29 mouse cellular contexts compared by ENCODE assay signal in the genomic region with DNA sequence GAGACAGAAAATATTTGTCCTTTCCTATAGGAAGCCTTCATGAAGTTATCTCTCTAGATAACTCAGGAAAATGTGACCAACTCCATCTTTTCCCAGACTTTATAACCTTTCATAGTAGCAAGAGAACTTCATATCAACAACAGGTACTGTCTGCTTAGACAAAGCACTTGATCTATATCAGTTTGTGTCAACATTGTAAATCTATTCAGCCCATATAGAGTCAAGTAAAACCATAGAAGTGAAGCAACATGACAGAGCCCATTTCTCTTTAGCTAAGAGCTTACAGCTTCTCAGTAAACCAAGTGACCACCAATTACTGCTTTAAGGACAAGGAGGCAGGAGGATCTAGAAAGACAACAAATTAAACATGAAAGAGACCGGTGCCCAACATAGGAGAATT.
"Had no signal": no experiment of that assay in that cellular context is flagged by ENCODE, and none has a peak within 500 bp of the region (broad histone marks: within the 10 kb centered on the region; RNA-seq: fewer than 3 reads in every experiment).

No protein-coding gene starts in this region.

- H3K9me3 ChIP-seq: embryonic facial prominence, embryonic 10.5 days; embryonic facial prominence, embryonic 12.5 days; embryonic facial prominence, embryonic 13.5 days; embryonic facial prominence, embryonic 15.5 days; forebrain, embryonic 10.5 days; forebrain, embryonic 12.5 days; forebrain, embryonic 13.5 days; forebrain, embryonic 15.5 days had no signal

- H3K9ac ChIP-seq: embryonic facial prominence, embryonic 12.5 days; embryonic facial prominence, embryonic 13.5 days; embryonic facial prominence, embryonic 15.5 days; forebrain, embryonic 12.5 days; forebrain, embryonic 13.5 days; forebrain, embryonic 15.5 days; forebrain, postnatal 0 days had no signal

- H3K4me1 ChIP-seq: embryonic facial prominence, embryonic 10.5 days; embryonic facial prominence, embryonic 12.5 days; embryonic facial prominence, embryonic 13.5 days; embryonic facial prominence, embryonic 15.5 days; forebrain, embryonic 10.5 days; forebrain, embryonic 12.5 days; forebrain, embryonic 13.5 days; forebrain, embryonic 15.5 days had no signal

- H3K4me3 ChIP-seq: embryonic facial prominence, embryonic 10.5 days; embryonic facial prominence, embryonic 12.5 days; embryonic facial prominence, embryonic 13.5 days; embryonic facial prominence, embryonic 15.5 days; erythroblast, embryonic 14.5 days; forebrain, embryonic 10.5 days; forebrain, embryonic 12.5 days; forebrain, embryonic 13.5 days; forebrain, embryonic 15.5 days; gastrocnemius, adult 2 months; heart, adult 2 months had no signal

- H3K4me2 ChIP-seq: embryonic facial prominence, embryonic 12.5 days; embryonic facial prominence, embryonic 13.5 days; embryonic facial prominence, embryonic 15.5 days; forebrain, embryonic 12.5 days; forebrain, embryonic 13.5 days; forebrain, embryonic 15.5 days had no signal

- H3K27ac ChIP-seq: embryonic facial prominence, embryonic 10.5 days; embryonic facial prominence, embryonic 12.5 days; embryonic facial prominence, embryonic 13.5 days; embryonic facial prominence, embryonic 15.5 days; forebrain, embryonic 10.5 days; forebrain, embryonic 12.5 days; forebrain, embryonic 13.5 days; forebrain, embryonic 15.5 days; gastrocnemius, adult 2 months; heart, adult 2 months had no signal

- H3K27me3 ChIP-seq: embryonic facial prominence, embryonic 12.5 days; embryonic facial prominence, embryonic 13.5 days; embryonic facial prominence, embryonic 15.5 days; forebrain, embryonic 12.5 days; forebrain, embryonic 13.5 days; forebrain, embryonic 15.5 days had no signal

- ATAC-seq: forebrain, embryonic 13.5 days; forebrain, embryonic 14.5 days; forebrain, embryonic 15.5 days; forebrain, embryonic 16.5 days; forebrain, postnatal 0 days had no signal

- H3K36me3 ChIP-seq: embryonic facial prominence, embryonic 10.5 days; embryonic facial prominence, embryonic 12.5 days; embryonic facial prominence, embryonic 13.5 days; embryonic facial prominence, embryonic 15.5 days; forebrain, embryonic 10.5 days; forebrain, embryonic 12.5 days; forebrain, embryonic 15.5 days had no signal

- DNase-seq: cerebellum, adult 2 months; cerebellum, adult 8-10 months; cerebellum, adult 9-10 months; cerebellum, adult 9-11 months; cerebellum, postnatal 10 days; cerebellum, postnatal 14 days; cerebellum, postnatal 25 days; cerebellum, postnatal 36 days; embryo, embryonic 11 days; forebrain, postnatal 0 days; gastrocnemius, adult 2 months; gastrocnemius, postnatal 10 days; gastrocnemius, postnatal 14 days; gastrocnemius, postnatal 25 days; gastrocnemius, postnatal 36 days; heart, adult 11 months; heart, adult 18-20 months; heart, adult 2 months had no signal
